Mouse (Mus musculus): ENCODE results near the gene Klf2.

Gene Klf2

GRCm38 (mm10) chr8:72318801-72319322 is at the start of gene Klf2:
Klf2 (plus strand) TSS chr8:72319033.
- DNase-seq (ENCODE audit: low spot score): peak; percentile 90

GRCm38 (mm10) chr8:72270606-72271005 is 48.2 kb upstream of the Klf2 start:
- DNase-seq (ENCODE audit: low spot score): no peak

GRCm38 (mm10) chr8:72271051-72271660 is 47.7 kb upstream of the Klf2 start:
- DNase-seq (ENCODE audit: low spot score): no peak

GRCm38 (mm10) chr8:72271691-72272090 is 47.1 kb upstream of the Klf2 start:
- DNase-seq (ENCODE audit: low spot score): no peak

- DNase-seq (ENCODE audit: low spot score): peak; percentile 32
Measured at GRCm38 (mm10) chr8:72272361-72272760, 46.5 kb upstream of the Klf2 start.

GRCm38 (mm10) chr8:72273111-72273770 is 45.6 kb upstream of the Klf2 start:
- DNase-seq (ENCODE audit: low spot score): no peak

- DNase-seq (ENCODE audit: low spot score): no peak
Measured at GRCm38 (mm10) chr8:72273807-72274206, 45.0 kb upstream of the Klf2 start.

- DNase-seq (ENCODE audit: low spot score): no peak
Measured at GRCm38 (mm10) chr8:72277244-72277643, 41.6 kb upstream of the Klf2 start.

GRCm38 (mm10) chr8:72279151-72279550 is 39.7 kb upstream of the Klf2 start:
- no peak for DNase-seq (ENCODE audit: low spot score)

GRCm38 (mm10) chr8:72281634-72282033 is 37.2 kb upstream of the Klf2 start:
- no peak for DNase-seq (ENCODE audit: low spot score)

- no peak for DNase-seq (ENCODE audit: low spot score)
Measured at GRCm38 (mm10) chr8:72285285-72285684, 33.5 kb upstream of the Klf2 start.

- DNase-seq (ENCODE audit: low spot score): no peak
Measured at GRCm38 (mm10) chr8:72289051-72289450, 29.8 kb upstream of the Klf2 start.

- no peak for DNase-seq (ENCODE audit: low spot score)
Measured at GRCm38 (mm10) chr8:72291104-72291503, 27.7 kb upstream of the Klf2 start.

- no peak for DNase-seq (ENCODE audit: low spot score)
Measured at GRCm38 (mm10) chr8:72293309-72293708, 25.5 kb upstream of the Klf2 start.

- DNase-seq (ENCODE audit: low spot score): no peak
Measured at GRCm38 (mm10) chr8:72295125-72295524, 23.7 kb upstream of the Klf2 start.

- no peak for DNase-seq (ENCODE audit: low spot score)
Measured at GRCm38 (mm10) chr8:72295679-72296078, 23.2 kb upstream of the Klf2 start.

- no peak for DNase-seq (ENCODE audit: low spot score)
Measured at GRCm38 (mm10) chr8:72296561-72296960, 22.3 kb upstream of the Klf2 start.

GRCm38 (mm10) chr8:72298928-72299327 is 19.9 kb upstream of the Klf2 start:
- DNase-seq (ENCODE audit: low spot score): no peak

- no peak for DNase-seq (ENCODE audit: low spot score)
Measured at GRCm38 (mm10) chr8:72300654-72301400, 18.0 kb upstream of the Klf2 start.

GRCm38 (mm10) chr8:72301497-72301896 is 17.3 kb upstream of the Klf2 start:
- no peak for DNase-seq (ENCODE audit: low spot score)

- DNase-seq (ENCODE audit: low spot score): no peak
Measured at GRCm38 (mm10) chr8:72302986-72303612, 15.7 kb upstream of the Klf2 start.

GRCm38 (mm10) chr8:72303633-72304032 is 15.2 kb upstream of the Klf2 start:
- DNase-seq (ENCODE audit: low spot score): no peak

All from ovary, postnatal 10 days (tissue).